Mouse (Mus musculus) lung, adult 10 weeks (tissue): ENCODE measurements around the gene Rbms1. TPM values are rescaled to one million over a fixed set of nuclear protein-coding genes. Genes with fewer than 3 reads are reported as not detected.

Experiments used
- polyA plus RNA-seq: library from polyadenylated mRNA; stranded (reverse); fragments of 350-450 nt; fragmentation: Illumina TruSeq; extraction: RNeasy Lipid Tissue Mini Kit (QIAGEN cat#74804); gene quantifications from one replicate; pipeline ENCODE4 v1.2.3, GENCODE M21; 2014; ENCODE audit warnings: low read depth, low replicate concordance; ENCODE audit not compliant: insufficient read depth

Rbms1 gene
- polyA plus RNA-seq: 46.2 TPM

GRCm38 (mm10) chr2:60962671-60963421, at the start of gene Rbms1:
Gene Rbms1, minus strand, starts transcription at chr2:60963192.

DNA sequence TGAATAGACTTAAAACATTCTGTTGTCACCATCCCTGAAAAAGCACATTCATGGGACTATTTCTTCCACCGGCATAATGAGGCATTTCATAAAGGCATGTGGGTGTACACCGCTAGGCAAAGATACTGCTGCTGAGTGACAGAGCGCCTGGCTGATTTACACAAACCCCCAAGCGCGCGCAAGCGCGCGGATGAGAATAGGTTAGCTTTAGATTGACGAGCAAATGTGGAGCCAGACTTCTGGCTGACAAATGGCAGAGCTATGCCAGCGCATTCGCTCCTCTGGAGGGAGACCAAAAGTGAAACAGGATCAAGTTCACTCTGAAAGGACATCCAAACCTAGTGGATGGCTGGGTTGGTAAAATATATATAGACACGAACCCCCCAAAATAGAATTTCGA, 240.5 kb downstream of the Rbms1 start, which contains the start of gene Itgb6:
TSS of gene Itgb6 (minus strand) at position 130 of the 400 bp plus-strand sequence.

Other genes with a start within 250 kb of the Rbms1 start
- 8.7 TPM for gene Itgb6, start 240.5 kb downstream of the Rbms1 start, polyA plus RNA-seq